Mouse (Mus musculus) megakaryocyte, embryonic 14.5 days (primary cell): ENCODE results near the gene Fut1.

ENCODE experiments used
- FLI1 ChIP-seq: IDR thresholded peaks from 2 replicates; pipeline ENCODE4 v1.6.1; 2012; ENCODE audit warnings: low read length, inconsistent platforms, mixed read lengths
- GATA1 ChIP-seq: IDR thresholded peaks from 3 replicates; pipeline ENCODE4 v1.6.1; 2012; ENCODE audit warnings: mixed read lengths, low read length, inconsistent platforms, borderline replicate concordance

GRCm38 (mm10) chr7:45638623-45639401 lies 21.7 kb downstream of the Fut1 start:
- TF ChIP-seq FLI1, result no peak
- TF ChIP-seq GATA1, result no peak
